Mouse (Mus musculus) adrenal gland, postnatal 10 days (tissue): ENCODE results near the gene Grin2d. TPM values are rescaled to one million over a fixed set of nuclear protein-coding genes. Genes with fewer than 3 reads are reported as not detected.
A peak's percentile ranks its signal among the peaks of the same experiment; 100 is the strongest.
"Not testable (repeated sequence)": the region's sequence is repeated elsewhere in the genome, so short reads cannot be mapped to it uniquely, and the experiment has no call there.

ENCODE experiments used
- DNase-seq: peaks from one replicate; pipeline ENCODE4 v3.0.0; 2021; ENCODE audit warnings: mixed read lengths
- total RNA-seq, 2 experiments: library from RNA; stranded (reverse); gene quantifications; 2 replicates each; pipeline ENCODE4 v1.2.3; 2021

Gene Grin2d
- total RNA-seq, 2 experiments from 2014 or later: 0.72 to 1.2 TPM

DNA sequence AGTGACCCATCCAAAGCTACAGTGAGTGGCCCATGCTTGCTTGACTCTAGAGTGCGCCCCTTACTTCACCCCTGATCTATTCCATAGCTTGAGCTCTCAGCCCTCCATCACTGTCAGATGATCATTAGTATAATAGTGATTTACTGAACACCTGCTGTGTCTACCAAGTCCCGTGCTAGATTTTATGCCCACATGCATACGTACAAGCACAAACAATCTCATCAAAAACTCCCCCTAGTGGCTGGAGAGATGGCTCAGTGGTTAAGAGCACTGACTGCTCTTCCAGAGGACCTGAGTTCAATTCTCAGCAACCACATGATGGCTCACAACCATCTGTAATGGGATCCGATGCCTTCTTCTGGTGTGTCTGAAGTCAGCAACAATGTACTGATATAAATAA is 19.9 kb upstream of the Grin2d start:
- not testable (repeated sequence) for DNase-seq

DNA sequence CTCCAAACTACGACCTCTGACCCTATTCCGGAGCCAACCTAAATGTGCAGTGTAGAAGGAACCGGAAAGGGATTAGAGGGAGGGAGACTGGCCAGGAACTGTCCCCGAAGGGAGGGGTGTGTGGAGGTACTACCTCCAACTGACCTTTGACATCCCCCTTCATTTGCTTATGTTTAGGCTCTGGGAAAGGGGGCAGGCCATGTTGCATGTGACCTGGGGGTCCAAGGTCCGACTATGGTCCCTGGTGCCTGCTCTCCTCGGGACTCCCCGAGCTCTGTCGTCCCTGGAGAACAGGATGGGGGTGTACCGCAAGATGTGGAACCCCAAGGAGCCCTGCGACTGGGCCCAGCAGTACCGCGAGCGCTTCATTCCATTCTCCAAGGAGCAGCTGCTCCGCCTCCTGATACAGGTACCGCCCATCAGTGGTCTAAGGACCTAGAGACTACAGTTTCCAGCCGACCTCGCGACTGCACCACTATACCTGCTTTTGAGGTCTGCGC is 19.1 kb upstream of the Grin2d start:
- DNase-seq: peak; percentile 72

DNA sequence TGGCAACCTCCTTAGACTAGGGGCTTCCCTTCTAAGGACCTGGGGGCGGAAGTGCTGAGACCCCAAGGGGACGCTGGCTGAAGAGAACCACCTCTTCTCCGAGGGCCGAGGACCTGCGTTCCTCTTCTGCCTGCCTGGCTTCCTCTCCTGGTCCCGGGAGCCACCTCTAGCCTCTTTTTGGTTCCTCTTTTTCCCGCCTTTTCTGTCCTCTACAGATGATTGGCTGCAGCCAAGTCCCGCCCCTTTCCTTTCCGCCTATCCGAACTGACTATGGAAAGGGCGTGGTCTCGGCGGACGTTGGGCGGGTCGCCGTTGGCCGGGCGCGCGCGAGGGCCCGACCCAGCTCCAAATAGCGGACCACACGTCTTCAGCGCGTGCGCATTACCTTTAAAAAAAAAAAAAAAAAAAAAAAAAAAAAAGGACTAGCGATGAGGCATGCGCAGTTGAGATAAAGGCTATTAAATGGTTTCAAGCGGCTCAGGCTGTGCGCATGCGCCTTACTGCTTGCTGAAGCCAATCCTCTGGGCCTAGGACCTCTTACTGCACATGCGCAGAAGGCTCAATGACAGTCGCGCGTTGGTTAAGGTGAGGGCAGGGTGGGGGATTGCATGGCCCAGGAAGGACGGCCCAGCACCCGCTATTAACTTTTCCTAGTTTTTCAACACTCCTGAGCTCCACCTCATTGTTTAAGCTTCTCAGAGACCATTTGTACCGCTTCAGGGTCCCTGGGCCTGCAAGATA is 18.5 kb upstream of the Grin2d start, which contains the start of the genes Syngr4 and Tmem143:
TSS of gene Syngr4 (minus strand) at position 198 of the 741 bp plus-strand sequence.
TSS of gene Tmem143 (plus strand) at position 425 of the 741 bp plus-strand sequence.
- peak; percentile 95 for DNase-seq

DNA sequence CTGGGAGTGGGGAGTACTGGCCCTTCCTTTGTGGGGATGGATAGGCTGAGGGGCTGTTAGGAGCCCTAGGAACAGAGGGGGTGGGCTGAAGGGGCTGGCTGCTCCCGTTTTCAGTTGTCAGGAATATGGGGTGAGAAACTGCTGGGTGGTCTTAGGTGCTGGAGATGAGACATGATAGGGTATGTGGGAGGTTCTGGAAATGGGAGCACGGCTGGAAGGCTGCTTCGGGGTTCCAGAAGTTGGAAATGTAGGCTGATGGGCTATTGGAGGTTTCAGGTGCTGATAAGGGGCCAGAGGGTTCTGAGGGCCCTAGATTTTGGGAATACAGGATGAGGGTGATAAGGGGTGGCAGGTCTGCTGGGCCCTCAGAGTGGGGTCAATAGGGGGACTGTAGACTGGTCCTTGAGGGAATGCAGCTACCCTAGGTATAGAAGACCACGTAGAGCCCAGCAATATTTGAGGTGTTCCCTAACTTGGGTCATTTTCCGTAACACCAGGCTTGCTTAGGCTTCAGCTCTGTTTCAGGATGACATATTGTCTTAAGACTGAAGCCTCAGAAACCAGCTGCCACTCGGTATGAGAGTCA is 17.8 kb upstream of the Grin2d start:
- DNase-seq: no peak

DNA sequence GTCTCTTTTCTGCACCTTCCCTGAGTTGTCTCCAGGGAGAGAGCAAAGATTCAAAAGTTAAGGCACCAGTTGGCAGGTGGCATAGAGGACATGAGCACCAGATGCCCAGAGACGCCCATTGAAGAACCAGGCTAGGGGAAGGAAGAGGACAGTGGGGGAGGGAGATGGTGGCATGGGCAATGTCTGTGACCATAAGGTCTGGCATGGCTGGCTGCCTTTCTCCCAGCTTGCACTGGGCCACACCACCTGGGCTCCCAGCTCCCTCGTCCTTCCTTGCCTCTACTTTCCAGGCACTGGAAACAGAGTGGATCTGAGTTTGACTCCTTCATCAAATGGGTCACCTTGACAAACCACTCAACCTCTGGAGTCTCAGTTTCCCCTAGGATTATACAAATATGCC is 14.5 kb upstream of the Grin2d start:
- no peak for DNase-seq

DNA sequence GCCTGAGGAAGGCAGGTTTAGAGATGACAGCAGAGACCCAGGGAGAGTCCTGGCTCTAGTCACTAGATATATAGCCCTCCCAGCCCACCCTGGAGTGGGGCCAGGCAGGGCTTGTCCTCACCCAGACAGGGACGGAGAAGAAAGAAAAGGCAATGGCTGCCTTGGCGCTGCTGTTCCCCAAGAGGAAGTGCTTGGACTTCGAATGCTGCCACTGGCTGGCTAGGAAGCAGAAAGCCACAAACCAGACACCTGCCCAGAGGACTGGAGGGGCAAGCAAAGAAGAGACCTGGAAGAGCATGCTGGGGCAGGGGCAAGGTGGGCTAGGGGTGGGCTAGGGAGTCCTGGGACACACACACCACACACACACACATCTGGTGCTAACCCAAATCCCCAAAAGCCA is 9.1 kb upstream of the Grin2d start:
- no peak for DNase-seq

DNA sequence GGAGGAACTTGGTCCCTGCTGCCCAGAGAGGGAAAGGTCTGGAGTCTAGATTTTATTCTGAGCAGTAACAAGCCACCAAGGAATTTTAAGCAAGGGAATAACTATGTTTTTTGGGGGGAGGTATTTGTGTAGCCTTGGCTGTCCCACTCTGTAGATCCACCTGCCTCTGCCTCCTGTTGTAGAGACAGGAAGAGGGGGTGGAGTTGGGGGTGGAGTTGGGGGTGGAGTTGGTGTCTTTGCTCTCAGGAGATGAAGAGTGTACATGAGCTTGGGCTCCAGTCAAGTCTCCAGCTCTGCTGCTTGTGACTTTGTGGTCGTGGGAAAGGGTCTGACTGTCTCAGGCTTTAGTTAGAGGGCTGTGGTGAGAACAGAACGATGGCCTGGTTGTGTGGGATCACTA is 2.8 kb upstream of the Grin2d start:
- no peak for DNase-seq

DNA sequence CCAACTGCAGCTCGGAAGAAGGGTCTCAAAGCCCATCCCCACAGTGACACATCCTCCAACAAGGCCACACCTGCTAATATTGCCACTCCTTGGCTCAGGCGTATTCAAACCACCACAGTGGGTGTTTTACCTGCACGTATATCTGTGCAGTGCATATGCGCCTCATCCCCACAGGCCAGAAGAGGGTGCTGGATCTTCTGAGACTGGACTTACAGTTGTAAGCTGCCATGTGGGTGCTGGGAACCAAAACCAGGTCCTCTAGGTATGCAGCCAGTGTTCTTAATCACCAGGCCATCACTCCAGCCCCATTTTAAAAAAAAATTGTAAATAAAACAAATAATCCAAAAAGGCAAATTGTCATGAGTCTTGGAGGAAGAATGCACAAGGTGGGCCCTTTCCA is 2.4 kb upstream of the Grin2d start:
- DNase-seq: no peak

DNA sequence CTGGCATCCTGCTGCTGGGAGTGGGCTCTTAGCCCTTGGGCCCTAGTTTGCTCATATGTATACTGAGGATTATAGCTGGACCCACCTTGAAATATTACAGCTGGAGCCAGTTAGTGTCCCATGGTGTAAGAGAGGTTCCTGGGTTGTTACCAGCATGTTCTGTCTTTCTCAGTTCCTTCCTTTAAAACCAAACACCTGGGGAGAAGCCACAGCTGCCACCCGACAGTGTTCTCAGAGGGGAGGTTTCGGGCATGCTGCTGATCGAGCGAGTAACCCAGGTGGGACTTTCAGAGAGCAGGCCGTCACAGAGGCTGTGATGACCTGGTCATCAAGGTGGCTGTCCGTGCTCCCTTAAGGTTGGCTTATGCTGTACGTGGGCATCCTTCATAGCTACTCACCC is 1.3 kb downstream of the Grin2d start:
- DNase-seq: no peak

DNA sequence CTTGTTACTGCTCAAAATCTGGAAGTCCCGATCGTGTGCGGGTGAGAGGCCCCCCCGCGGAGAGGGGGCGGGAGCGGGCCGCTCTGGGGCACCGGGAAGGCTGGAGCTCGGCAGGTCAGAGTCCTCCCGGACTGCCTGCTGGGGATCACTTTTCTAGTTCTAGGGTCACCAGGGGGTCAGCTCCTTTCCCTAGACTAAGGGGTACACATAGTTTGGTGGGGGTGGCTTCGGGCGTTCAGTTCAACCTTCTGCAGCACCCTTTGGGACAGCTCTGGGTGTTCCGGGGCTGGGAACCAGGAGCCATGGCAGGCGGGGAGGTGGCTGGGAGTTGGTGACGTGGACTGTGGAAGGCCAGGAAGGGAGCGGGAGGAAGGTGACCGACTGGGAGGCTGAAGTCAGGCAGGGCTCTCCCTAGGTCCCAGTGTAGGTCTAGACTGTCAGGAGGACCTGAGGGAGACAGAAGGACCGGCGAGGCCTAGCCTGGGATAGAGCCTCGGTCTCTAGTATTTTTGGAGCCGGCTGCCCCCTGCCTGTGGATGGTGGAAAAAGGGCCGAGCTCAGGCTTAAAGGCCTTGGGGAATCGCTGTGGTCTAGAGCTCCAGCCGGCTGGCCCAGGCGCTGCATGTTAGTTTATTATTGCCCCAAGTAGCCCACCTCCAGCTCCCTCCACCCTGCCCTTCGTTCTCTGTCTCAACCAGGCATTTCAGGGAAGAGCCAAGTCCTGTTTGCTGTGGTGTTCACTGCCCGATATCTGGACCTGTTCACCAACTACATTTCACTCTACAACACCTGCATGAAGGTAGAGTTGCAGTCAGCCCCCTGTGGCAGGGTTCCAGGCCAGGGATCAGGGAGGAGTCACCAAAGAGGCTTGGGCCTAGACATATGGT is 4.9 kb downstream of the Grin2d start:
- peak; percentile 78 for DNase-seq

DNA sequence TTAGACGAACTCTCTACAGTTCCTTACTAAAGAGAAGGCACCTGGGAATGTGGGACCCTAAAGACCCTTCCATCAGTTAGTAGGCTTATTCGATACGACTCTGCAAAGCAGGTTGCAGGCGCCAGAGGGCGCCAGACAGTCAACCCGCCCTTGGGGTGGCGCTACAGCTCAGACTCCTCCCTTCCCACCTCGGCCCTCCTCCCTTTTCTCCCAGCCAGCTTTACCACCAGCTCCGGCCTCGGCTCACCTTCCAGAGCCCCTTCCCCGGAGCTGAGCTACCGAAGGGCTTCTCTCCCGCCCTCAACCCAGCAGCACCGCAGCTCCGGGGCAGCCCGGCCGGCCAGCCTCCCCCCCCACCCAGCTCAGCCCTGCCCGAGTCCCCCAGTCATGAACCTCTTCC is 5.6 kb downstream of the Grin2d start, which contains the start of gene Kdelr1:
TSS of gene Kdelr1 (plus strand) at position 149 of the 400 bp plus-strand sequence.
- peak; percentile 93 for DNase-seq

DNA sequence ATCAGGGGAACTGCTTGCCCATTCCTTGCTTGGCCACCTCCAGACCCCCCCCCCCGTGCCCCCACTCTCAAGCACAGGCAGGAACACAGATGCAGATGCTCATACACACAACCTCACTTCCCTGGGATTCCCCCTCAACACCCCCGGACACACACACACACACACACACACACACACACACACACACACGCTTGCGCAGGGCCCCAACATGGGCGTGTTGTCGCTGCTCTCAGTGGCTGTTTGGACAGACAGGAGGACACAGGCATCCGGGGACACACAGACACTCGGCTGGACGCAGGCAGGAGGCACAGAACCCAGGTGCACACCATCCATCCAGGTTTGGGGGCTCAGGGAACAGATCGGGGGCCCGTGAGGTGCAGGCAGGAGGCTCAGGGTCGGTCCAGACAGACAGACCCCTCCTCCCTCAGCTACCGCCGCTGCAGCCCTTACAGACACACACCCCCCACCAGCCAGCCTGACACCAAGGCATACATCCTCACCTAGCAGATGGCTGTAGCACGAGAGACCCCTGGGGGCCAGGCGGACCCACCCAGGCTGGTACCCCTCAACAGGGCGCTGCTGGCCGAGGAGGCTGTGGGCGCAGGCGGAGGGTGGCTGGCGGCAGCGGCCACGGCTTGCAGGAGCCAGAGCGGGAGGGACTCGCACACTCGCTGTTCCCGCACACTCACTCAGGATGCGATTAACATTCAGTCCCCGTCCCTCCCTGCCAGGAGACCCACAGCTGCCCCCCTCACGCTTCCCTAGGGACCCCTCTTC is 7.7 kb downstream of the Grin2d start:
- no peak for DNase-seq

DNA sequence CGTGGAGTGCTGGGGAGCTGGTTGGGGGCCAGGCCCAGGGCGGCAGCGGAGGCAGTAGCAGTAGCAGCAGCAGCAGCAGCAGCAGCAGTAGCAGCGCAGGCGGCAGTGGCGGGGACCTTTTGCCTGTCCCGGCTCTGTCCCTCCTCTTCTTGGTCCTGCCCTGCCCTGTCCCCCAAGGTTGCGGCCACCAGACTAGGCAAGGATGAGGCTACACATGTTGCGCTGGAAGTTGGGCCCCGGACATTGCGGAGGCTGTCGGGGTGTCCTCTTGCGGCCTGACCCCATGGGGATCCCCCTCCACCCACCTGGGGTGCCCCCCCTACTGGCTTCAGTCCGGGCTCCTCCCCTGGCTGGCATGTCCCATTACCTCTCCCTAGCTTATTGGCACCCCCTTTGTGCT is 8.4 kb downstream of the Grin2d start:
- peak; percentile 44 for DNase-seq

DNA sequence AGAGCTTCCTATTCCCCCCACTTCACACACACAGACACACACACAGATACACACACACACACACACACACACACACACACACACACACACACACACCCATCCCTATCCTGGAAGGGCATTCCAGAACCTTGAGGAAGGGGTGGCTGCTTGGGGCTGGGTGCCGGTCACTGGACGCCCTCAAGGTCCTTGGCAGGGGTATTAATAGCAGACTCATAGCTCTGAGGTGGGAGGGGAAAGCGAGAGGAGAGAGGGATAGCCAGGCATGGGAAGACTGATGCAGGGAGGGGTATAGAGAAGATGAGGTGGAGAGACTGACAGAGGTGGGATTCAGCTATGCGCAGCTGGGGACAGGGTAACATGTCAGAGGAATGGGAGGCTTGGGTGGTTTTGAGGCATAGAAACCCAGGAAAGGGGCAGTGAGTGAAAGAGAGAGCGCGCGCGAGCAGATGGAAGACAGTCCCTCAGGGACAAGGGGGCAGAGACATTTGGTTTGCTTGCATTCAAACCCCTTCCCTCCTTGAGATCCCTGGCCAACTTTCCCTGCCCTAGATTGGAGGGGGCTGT is 9.0 kb downstream of the Grin2d start:
- peak; percentile 46 for DNase-seq

DNA sequence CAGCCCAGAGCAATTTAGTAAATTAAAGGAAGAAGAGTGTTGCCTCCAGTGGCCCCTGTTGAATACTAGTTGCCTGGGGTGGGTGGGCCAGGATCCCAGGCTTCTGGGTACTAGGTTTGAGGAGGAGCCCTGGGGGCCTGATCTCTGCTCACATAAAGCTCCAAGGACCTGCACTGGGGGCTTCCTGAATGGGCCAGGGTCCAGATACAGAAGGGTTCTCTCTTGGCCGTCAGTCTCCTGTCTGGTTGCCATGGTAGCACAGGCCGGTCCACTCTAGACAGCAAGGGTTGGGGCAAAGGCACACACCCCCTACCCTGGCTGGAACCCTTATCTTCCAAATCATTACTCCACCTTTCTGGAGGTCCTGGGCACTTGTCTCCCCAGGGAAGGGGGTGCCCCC is 10.3 kb downstream of the Grin2d start:
- no peak for DNase-seq

DNA sequence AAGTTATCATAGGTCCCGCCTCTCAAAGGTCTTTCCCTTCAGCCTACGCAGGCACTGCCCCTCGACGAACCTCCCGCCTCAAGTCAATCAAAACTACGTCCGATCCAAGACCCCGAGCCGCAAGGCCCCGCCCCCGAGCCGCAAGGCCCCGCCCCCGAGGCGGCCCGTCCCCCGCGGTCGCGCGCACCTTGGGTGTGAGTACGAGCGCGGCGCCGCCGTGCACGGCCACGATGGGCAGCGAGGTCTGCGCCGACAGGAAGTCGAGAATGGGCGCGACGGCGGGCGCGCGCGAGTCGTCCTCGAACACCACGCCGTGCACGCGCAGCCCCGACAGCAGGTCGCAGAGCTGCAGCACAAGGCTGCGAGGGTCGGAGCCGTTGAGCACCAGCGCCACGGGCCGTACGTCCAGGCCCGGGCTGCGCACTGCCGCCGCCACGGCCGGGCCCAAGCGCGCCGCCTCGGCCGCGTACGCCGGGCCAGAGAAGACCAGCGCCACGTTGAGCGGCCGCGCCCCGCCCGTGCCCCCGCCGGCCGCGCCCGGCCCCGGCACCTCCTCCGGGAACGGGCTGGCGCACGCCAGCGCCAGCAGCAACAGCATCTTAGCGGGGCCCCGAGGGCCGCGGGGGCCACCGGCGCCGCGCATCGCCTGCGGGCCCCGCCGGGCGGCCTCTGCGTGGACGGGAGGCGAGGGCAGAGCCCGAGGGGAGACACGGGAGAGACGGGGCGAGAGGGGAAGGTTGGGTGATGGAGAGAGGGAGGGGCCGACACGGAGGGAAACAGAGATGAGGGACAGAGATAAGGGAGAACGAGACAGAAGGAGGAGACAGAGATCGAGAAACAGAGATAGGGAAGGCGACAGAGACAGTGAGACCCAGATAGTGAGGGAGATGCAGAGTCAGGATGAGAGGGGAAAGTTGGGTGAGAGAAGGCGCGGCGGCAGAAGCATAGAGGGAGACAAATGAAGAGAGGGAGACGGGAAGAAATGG is 12.0 kb downstream of the Grin2d start:
- peak; percentile 96 for DNase-seq

DNA sequence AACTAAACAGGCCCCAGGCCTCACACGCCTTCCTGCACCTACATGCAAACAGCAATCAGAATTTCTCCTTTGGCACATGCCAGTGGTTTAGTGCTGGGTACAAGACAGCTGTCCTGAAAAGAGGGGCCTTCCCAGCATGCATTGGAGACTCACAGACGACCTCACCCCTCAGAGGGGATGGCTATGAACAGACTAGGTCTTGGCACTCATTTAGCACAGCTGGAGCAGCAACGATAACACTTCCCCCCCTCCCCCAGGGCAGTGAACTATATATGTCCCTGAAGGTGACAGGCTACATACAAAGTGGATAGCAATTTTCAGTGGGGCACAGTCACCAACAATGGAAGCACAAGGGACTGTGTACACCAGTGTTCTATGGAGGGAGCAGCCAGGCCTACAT is 13.7 kb downstream of the Grin2d start:
- DNase-seq: no peak

DNA sequence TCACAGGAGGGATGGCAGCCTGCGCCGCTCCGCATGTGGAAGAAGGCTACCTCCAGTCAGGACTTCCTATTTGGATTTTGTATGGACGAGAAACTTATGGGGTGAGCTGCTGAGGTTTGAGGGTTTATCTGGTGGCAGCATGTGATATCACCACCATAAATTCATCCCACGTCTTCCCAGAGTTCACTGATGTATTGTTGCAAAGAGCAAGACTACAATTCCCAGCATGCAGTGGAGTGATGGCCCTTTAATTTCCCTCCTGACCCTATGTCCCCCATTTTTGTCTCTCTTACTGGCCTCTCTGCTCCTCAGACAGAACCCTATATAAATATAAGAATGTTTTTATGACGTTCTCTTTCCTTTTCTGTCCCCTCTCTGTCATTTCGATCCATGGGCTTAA is 15.4 kb downstream of the Grin2d start:
- DNase-seq: no peak

DNA sequence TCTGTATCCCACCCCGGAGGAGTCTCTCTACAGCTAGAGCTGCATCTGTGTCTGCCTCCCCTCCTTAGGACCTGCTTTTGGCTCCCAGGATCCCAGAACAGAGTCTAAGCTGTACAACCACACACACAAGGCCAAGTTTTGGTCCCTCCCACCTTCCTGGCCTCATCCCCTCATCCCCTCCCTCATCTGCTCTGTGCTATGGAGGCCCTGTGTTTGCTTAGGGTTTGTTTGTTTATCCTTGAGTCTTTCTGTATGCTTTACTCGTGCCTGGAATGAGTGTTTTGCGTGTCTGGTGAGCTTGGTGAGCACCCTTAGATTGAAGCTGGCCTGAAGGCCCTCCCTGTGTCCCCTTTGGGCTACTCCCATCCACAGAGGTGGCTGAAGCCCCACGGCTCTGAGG is 19.2 kb downstream of the Grin2d start:
- no peak for DNase-seq
